Mouse (Mus musculus) lung, adult 2 months (tissue): ENCODE results near the gene Angpt4.

Source experiments
- CTCF ChIP-seq: fragments of 200-500 bp; IDR thresholded peaks from 2 replicates; pipeline ENCODE4 v1.5.1; 2011; ENCODE audit warnings: mild to moderate bottlenecking, low read length, control low read depth; ENCODE audit not compliant: insufficient read depth
- POLR2A ChIP-seq: fragments of 200-500 bp; IDR thresholded peaks from 2 replicates; pipeline ENCODE4 v1.6.1; 2011; ENCODE audit warnings: low read depth, mild to moderate bottlenecking, control low read depth, low read length, borderline replicate concordance; ENCODE audit errors: extremely low read depth

- TF ChIP-seq CTCF (no peak), POLR2A (no peak)
These were observed 741 bp downstream of the Angpt4 start for GRCm38 (mm10) chr2:151911751-151912150.
